Mouse (Mus musculus) MEL (cell line): ENCODE measurements around the gene Naa38. TPM values are rescaled to one million over a fixed set of nuclear protein-coding genes. Genes with fewer than 3 reads are reported as not detected.

Experiments used
- DNase-seq: peaks from one replicate; pipeline ENCODE4 v3.0.0; 2011; ENCODE audit warnings: low read depth, low spot score
- H3K27ac ChIP-seq: 2 replicates; pipeline ENCODE4 v1.5.1; 2012; ENCODE audit warnings: low read depth, mild to moderate bottlenecking, control low read depth, low read length, moderate library complexity; ENCODE audit not compliant: control insufficient read depth
- H3K27me3 ChIP-seq, 2 experiments: fragments of 150-350 bp in 1 of 2; sonication (generic) in 1 of 2; 2 replicates each; pipeline ENCODE4 v1.6.1; 2012; ENCODE audit warnings: low read length in 2 of 2, mild to moderate bottlenecking in 2 of 2, improper control_type of control experiment in 1 of 2, moderate library complexity in 1 of 2; ENCODE audit not compliant: insufficient read depth in 2 of 2, control insufficient read depth in 1 of 2
- H3K36me3 ChIP-seq, 2 experiments: 2 replicates each; pipeline ENCODE4 v1.6.1; 2012 to 2014; ENCODE audit warnings: low read length in 2 of 2, improper control_type of control experiment in 1 of 2, inconsistent platforms in 1 of 2, mild to moderate bottlenecking in 1 of 2; ENCODE audit not compliant: insufficient read depth in 2 of 2, control insufficient read depth in 1 of 2
- H3K4me1 ChIP-seq, 2 experiments: fragments of 150-350 bp in 1 of 2; sonication (generic) in 1 of 2; 2 replicates each; pipeline ENCODE4 v1.6.1; 2012; ENCODE audit warnings: low read length in 2 of 2, improper control_type of control experiment in 1 of 2, mild to moderate bottlenecking in 1 of 2; ENCODE audit not compliant: insufficient read depth in 2 of 2, control insufficient read depth in 1 of 2
- H3K4me3 ChIP-seq, 2 experiments: fragments of 150-350 bp in 1 of 2; sonication (generic) in 1 of 2; 2 replicates each; pipeline ENCODE4 v1.5.1; 2012; ENCODE audit warnings: low read depth in 2 of 2, low read length in 2 of 2, mild to moderate bottlenecking in 2 of 2, moderate library complexity in 2 of 2, control low read depth in 1 of 2, improper control_type of control experiment in 1 of 2; ENCODE audit not compliant: control insufficient read depth in 1 of 2, insufficient read depth in 1 of 2
- H3K79me2 ChIP-seq: 2 replicates; pipeline ENCODE4 v1.6.1; 2012; ENCODE audit warnings: mild to moderate bottlenecking, low read length, moderate library complexity; ENCODE audit not compliant: control insufficient read depth, poor library complexity, insufficient read depth
- H3K9ac ChIP-seq: 2 replicates; pipeline ENCODE4 v1.6.1; 2012; ENCODE audit warnings: low read depth, mild to moderate bottlenecking, control low read depth, low read length, moderate library complexity; ENCODE audit not compliant: control insufficient read depth, poor library complexity, severe bottlenecking
- H3K9me3 ChIP-seq: fragments of 150-350 bp; sonication (generic); replicated peaks from 2 replicates; pipeline ENCODE4 v1.6.1; 2012; ENCODE audit warnings: mild to moderate bottlenecking, low read length, improper control_type of control experiment, moderate library complexity; ENCODE audit not compliant: insufficient read depth
- BHLHE40 ChIP-seq: IDR thresholded peaks from 2 replicates; pipeline ENCODE4 v1.6.1; 2012; ENCODE audit warnings: low read depth, mild to moderate bottlenecking, inconsistent platforms, low read length, improper control_type of control experiment, borderline replicate concordance
- E2F4 ChIP-seq: IDR thresholded peaks from 2 replicates; pipeline ENCODE4 v1.6.1; 2011; ENCODE audit warnings: low read depth, low read length, improper control_type of control experiment, borderline replicate concordance
- ELF1 ChIP-seq: IDR thresholded peaks from 2 replicates; pipeline ENCODE4 v1.6.1; 2014; ENCODE audit warnings: low read depth, mild to moderate bottlenecking, inconsistent platforms, low read length, improper control_type of control experiment, moderate library complexity
- GABPA ChIP-seq: IDR thresholded peaks from 2 replicates; pipeline ENCODE4 v1.6.1; 2012; ENCODE audit warnings: low read depth, mild to moderate bottlenecking, inconsistent platforms, low read length, improper control_type of control experiment, moderate library complexity
- GATA1 ChIP-seq: IDR thresholded peaks from 2 replicates; pipeline ENCODE4 v1.6.1; 2011; ENCODE audit warnings: low read depth, low read length, improper control_type of control experiment
- HCFC1 ChIP-seq: IDR thresholded peaks from 2 replicates; pipeline ENCODE4 v1.6.1; 2012; ENCODE audit warnings: low read depth, mild to moderate bottlenecking, inconsistent platforms, low read length, improper control_type of control experiment, moderate library complexity
- JUND ChIP-seq: IDR thresholded peaks from 2 replicates; pipeline ENCODE4 v1.6.1; 2011; ENCODE audit warnings: low read depth, mild to moderate bottlenecking, improper control_type of control experiment, low read length
- KAT2A ChIP-seq: conservative IDR thresholded peaks from 2 replicates; pipeline ENCODE4 v1.6.1; 2012; ENCODE audit warnings: low read depth, low read length, improper control_type of control experiment, inconsistent platforms
- MAFK ChIP-seq: IDR thresholded peaks from 2 replicates; pipeline ENCODE4 v1.6.1; 2011; ENCODE audit warnings: low read depth, mild to moderate bottlenecking, low read length, improper control_type of control experiment, borderline replicate concordance
- MAX ChIP-seq: IDR thresholded peaks from 2 replicates; pipeline ENCODE4 v1.6.1; 2011; ENCODE audit warnings: low read length, improper control_type of control experiment
- MAZ ChIP-seq: IDR thresholded peaks from 2 replicates; pipeline ENCODE4 v1.6.1; 2012; ENCODE audit warnings: low read depth, mild to moderate bottlenecking, inconsistent platforms, low read length, improper control_type of control experiment
- MXI1 ChIP-seq: IDR thresholded peaks from 2 replicates; pipeline ENCODE4 v1.6.1; 2011; ENCODE audit warnings: mild to moderate bottlenecking, low read depth, low read length, improper control_type of control experiment
- NELFE ChIP-seq: IDR thresholded peaks from 2 replicates; pipeline ENCODE4 v1.6.1; 2011; ENCODE audit warnings: low read depth, low read length, improper control_type of control experiment
- NRF1 ChIP-seq: IDR thresholded peaks from 2 replicates; pipeline ENCODE4 v1.6.1; 2014; ENCODE audit warnings: low read depth, mild to moderate bottlenecking, inconsistent platforms, low read length, improper control_type of control experiment, moderate library complexity; ENCODE audit not compliant: poor library complexity, insufficient read depth, severe bottlenecking
- POLR2A ChIP-seq, 2 experiments: IDR thresholded peaks; 2 replicates each; pipeline ENCODE4 v1.6.1; 2011 to 2012; ENCODE audit warnings: low read length in 2 of 2, mild to moderate bottlenecking in 2 of 2, control low read depth in 1 of 2, improper control_type of control experiment in 1 of 2, low read depth in 1 of 2, moderate library complexity in 1 of 2; ENCODE audit not compliant: control insufficient read depth in 1 of 2, insufficient read depth in 1 of 2, poor library complexity in 1 of 2
- POLR2AphosphoS2 ChIP-seq: IDR thresholded peaks from 2 replicates; pipeline ENCODE4 v1.6.1; 2011; ENCODE audit warnings: low read length, improper control_type of control experiment
- POLR2AphosphoS5 ChIP-seq: IDR thresholded peaks from 2 replicates; pipeline ENCODE4 v1.6.1; 2012; ENCODE audit warnings: low read depth, borderline replicate concordance, mild to moderate bottlenecking, inconsistent platforms, low read length, moderate library complexity, mixed read lengths
- RAD21 ChIP-seq: IDR thresholded peaks from 2 replicates; pipeline ENCODE4 v1.6.1; 2011; ENCODE audit warnings: mild to moderate bottlenecking, low read depth, low read length, improper control_type of control experiment
- RCOR1 ChIP-seq: IDR thresholded peaks from 2 replicates; pipeline ENCODE4 v1.6.1; 2012; ENCODE audit warnings: low read depth, mild to moderate bottlenecking, inconsistent platforms, low read length, improper control_type of control experiment
- SMC3 ChIP-seq: IDR thresholded peaks from 2 replicates; pipeline ENCODE4 v1.6.1; 2011; ENCODE audit warnings: low read depth, low read length, improper control_type of control experiment
- TAL1 ChIP-seq: IDR thresholded peaks from 2 replicates; pipeline ENCODE4 v1.6.1; 2012; ENCODE audit warnings: mild to moderate bottlenecking, inconsistent platforms, low read length, moderate library complexity, mixed read lengths
- TCF12 ChIP-seq: IDR thresholded peaks from 2 replicates; pipeline ENCODE4 v1.6.1; 2014; ENCODE audit warnings: low read depth, mild to moderate bottlenecking, inconsistent platforms, low read length, improper control_type of control experiment, moderate library complexity
- UBTF ChIP-seq: IDR thresholded peaks from 2 replicates; pipeline ENCODE4 v1.6.1; 2012; ENCODE audit warnings: low read depth, mild to moderate bottlenecking, inconsistent platforms, low read length, improper control_type of control experiment, moderate library complexity, borderline replicate concordance; ENCODE audit not compliant: insufficient read depth
- USF2 ChIP-seq, 2 experiments: IDR thresholded peaks; 2 replicates each; pipeline ENCODE4 v1.6.1; 2011 to 2012; ENCODE audit warnings: improper control_type of control experiment in 2 of 2, low read length in 2 of 2, borderline replicate concordance in 1 of 2, inconsistent platforms in 1 of 2, low read depth in 1 of 2, mild to moderate bottlenecking in 1 of 2; ENCODE audit not compliant: insufficient read depth in 1 of 2
- ZC3H11A ChIP-seq: IDR thresholded peaks from 2 replicates; pipeline ENCODE4 v1.6.1; 2012; ENCODE audit warnings: low read depth, mild to moderate bottlenecking, inconsistent platforms, low read length, improper control_type of control experiment
- ZKSCAN1 ChIP-seq: IDR thresholded peaks from 2 replicates; pipeline ENCODE4 v1.6.1; 2012; ENCODE audit warnings: low read depth, mild to moderate bottlenecking, inconsistent platforms, low read length, improper control_type of control experiment, moderate library complexity
- ZMIZ1 ChIP-seq: IDR thresholded peaks from 2 replicates; pipeline ENCODE4 v1.6.1; 2012; ENCODE audit warnings: low read depth, mild to moderate bottlenecking, inconsistent platforms, low read length, improper control_type of control experiment, moderate library complexity
- ZNF384 ChIP-seq: IDR thresholded peaks from 2 replicates; pipeline ENCODE4 v1.6.1; 2012; ENCODE audit warnings: low read depth, mild to moderate bottlenecking, inconsistent platforms, low read length, improper control_type of control experiment
- polyA plus RNA-seq, 2 experiments: library from polyadenylated mRNA; stranded (reverse) in 1 of 2; unstranded in 1 of 2; fragments of >175 nt in 1 of 2; fragments of >200 nt in 1 of 2; gene quantifications; 2 replicates each; pipeline versions ENCODE4 v1.2.1 to v1.2.4; 2012; ENCODE audit warnings: low replicate concordance in 2 of 2, low read depth in 1 of 2; ENCODE audit not compliant: insufficient read length in 2 of 2, insufficient read depth in 1 of 2, missing spikeins in 1 of 2
- total RNA-seq: library from RNA; depleted of rRNA; stranded (reverse); fragments of 300-350 nt; gene quantifications from 2 replicates; pipeline ENCODE4 v1.2.3, GENCODE M21; 2012

Naa38 gene
- total and polyA plus RNA-seq, 3 experiments = 173 to 190 TPM; not detected in 1

DNA sequence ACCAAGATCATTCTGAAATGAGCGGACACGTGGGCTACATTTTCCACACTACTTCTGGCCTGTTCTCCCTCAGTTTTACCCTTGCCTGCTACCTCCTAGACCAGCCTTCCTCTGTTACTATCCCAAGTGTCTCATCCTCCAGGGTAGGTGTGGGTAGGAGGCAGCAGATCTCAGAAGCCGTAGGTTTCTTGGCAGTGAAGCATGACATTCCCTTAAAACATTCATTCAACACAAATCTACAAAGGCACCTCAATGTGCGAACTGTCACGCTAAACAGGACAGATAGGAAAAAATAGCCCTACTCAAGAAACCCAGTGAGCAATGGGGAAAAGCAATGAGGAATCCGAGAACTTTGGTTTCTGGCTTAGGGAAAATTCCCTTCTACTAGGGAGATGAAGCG lies 17.3 kb downstream of the Naa38 start:
- Histone ChIP-seq H3K4me3 (peak overlapping the region in 1 of 2 experiments; percentile 79; a peak in 3 of 4 replicates), H3K79me2 (peaks cover 63% of the 10 kb centered on the region), H3K27ac (peak overlapping the region; percentile 91), H3K27me3 (no peaks in the 10 kb centered on the region), H3K4me1 (peaks cover 17 to 45% of the 10 kb centered on the region in 2 experiments), H3K9me3 (no peaks in the 10 kb centered on the region), H3K9ac (peak overlapping the region; percentile 87), H3K36me3 (peaks cover 0 to 29% of the 10 kb centered on the region in 2 experiments; a peak in 3 of 4 replicates)
- no peak for DNase-seq
- no peak for TF ChIP-seq ZKSCAN1
- TF ChIP-seq ZNF384 = no peak
- no peak for TF ChIP-seq RCOR1

DNA sequence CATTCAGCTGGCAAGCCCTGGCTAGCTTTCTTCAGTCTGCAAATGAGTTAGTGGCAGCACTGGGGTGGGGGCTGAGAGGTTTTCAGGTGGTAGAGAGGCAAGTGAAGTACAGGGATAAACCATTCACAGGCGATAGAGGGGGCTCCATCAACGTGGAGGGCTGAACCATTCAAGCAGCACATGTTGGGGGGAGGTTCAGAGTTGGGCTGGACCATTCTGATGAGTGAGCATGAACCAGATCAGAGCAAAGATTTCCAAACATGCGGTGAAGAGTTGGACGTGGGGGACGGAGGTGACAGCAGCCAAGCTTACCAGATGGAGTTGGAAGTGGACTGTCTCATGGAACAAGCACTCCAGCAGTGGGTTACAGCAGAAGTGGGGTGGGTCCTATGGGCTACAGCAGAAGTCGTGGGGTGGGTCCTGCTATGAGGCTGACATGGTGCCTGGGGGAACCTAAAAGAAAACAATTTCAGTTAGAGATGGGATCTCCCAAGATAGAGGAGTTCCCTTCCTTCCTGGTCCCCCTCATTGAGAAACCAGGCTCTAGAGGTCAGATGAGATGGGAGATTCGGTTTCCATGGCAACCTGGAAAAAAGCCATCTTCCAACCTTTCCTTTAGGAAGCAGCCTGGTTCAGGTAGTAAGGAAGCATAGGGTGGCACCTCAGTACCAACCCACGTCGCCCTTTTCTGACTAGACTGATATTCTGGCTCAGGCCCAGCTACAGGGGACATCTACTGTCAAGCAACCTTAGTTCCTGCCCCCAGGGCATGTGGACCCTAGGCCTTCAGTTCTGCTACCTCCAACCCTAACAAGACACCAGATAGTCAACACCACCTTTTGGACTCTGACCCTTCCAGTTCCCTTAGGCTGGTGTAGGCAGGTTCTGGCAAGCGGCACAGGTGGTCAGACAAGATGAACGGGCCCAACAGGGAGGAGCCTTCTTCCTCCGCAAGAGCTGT lies 18.2 kb downstream of the Naa38 start, which contains the start of gene Kdm6b:
TSS of gene Kdm6b (minus strand) at position 455 of the 961 bp plus-strand sequence.
- peak; percentile 85 for DNase-seq
- H3K27me3 ChIP-seq = no peaks in the 10 kb centered on the region
- H3K9ac ChIP-seq = peak within 1 kb of the TSS; percentile 87
- peak within 1 kb of the TSS; percentile 79 to 90 for H3K4me3 ChIP-seq
- peaks cover 54% of the 10 kb centered on the region for H3K79me2 ChIP-seq
- peaks cover 0 to 26% of the 10 kb centered on the region in 2 experiments; a peak in 2 of 4 replicates for H3K36me3 ChIP-seq
- peaks cover 17 to 41% of the 10 kb centered on the region in 2 experiments for H3K4me1 ChIP-seq
- peak within 1 kb of the TSS; percentile 91 for H3K27ac ChIP-seq
- H3K9me3 ChIP-seq = no peaks in the 10 kb centered on the region
- TF ChIP-seq MAX = peak; percentile 76
- TF ChIP-seq NELFE = 0 out of 2 replicates have a peak, but pooled peaks have one; percentile 13
- TF ChIP-seq ZC3H11A = no peak
- TF ChIP-seq MXI1 = peak; percentile 84
- no peak for TF ChIP-seq NRF1
- TF ChIP-seq KAT2A = no peak; the same call in 1 of the 2 replicates
- TF ChIP-seq GATA1 = no peak
- no peak for TF ChIP-seq TAL1
- TF ChIP-seq POLR2A (IDR thresholded peaks at IDR 0.05; ENCODE audit: control insufficient read depth in 1 of 2, insufficient read depth in 1 of 2, low read depth in 1 of 2, low read length in 2 of 2, poor library complexity in 1 of 2) = peak in 1 of 2 experiments; percentile 4; a peak in 1 of 4 replicates
- TF ChIP-seq E2F4 = 0 out of 2 replicates have a peak, but pooled peaks have one; percentile 47
- TF ChIP-seq MAZ = peak; percentile 80; the same call in 1 of the 2 replicates
- no peak for TF ChIP-seq JUND
- TF ChIP-seq GABPA = no peak
- TF ChIP-seq POLR2AphosphoS5 = no peak
- TF ChIP-seq ZNF384 = no peak
- TF ChIP-seq BHLHE40 = peak; percentile 23; the same call in 1 of the 2 replicates
- no peak for TF ChIP-seq RAD21
- TF ChIP-seq POLR2AphosphoS2 = no peak; the same call in 1 of the 2 replicates
- TF ChIP-seq MAFK = no peak
- peak; percentile 68 for TF ChIP-seq HCFC1
- 0 out of 2 replicates have a peak, but pooled peaks have one; percentile 9 for TF ChIP-seq RCOR1
- no peak for TF ChIP-seq SMC3
- TF ChIP-seq ELF1 = no peak; the same call in 1 of the 2 replicates
- no peak for TF ChIP-seq USF2 (IDR thresholded peaks at IDR 0.05; ENCODE audit: borderline replicate concordance in 1 of 2, insufficient read depth in 1 of 2, low read depth in 1 of 2, low read length in 2 of 2)
- TF ChIP-seq UBTF = no peak
- 0 out of 2 replicates have a peak, but pooled peaks have one; percentile 23 for TF ChIP-seq TCF12
- peak; percentile 37; the same call in 1 of the 2 replicates for TF ChIP-seq ZMIZ1
